Mouse (Mus musculus) left cerebral cortex, adult 18-20 months (tissue): ENCODE measurements around the gene Pls1. TPM values are rescaled to one million over a fixed set of nuclear protein-coding genes. Genes with fewer than 3 reads are reported as not detected.

ENCODE experiments used
- DNase-seq, 2 experiments: peaks; one replicate each; pipeline ENCODE4 v3.0.0; 2021 to 2022; ENCODE audit warnings: low spot score in 2 of 2, mixed read lengths in 1 of 2
- total RNA-seq, 2 experiments: library from RNA; stranded (reverse); gene quantifications; 2 replicates each; pipeline ENCODE4 v1.2.3; 2021

Gene Pls1
- total RNA-seq, 2 experiments from 2014 or later, result 9.0 to 11.0 TPM

DNA sequence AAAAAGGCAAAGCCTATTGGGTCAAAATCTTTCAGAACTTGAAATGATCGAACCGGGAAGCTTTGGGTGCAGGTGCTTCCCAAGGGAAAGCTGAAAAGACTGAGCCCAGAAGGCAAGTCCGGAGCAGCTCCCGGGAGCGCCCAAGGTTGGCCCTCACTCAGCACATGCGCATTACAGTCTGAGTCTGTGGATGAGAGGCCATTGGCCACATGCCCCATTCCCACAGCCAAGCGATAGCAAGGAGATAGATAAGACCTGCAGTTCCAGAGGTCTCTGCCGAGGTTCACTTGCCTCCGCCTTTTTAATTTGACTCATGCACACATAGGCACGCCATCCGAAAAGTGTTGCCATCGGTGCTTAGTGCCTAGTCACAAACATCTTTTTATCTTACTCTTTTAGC is 39.7 kb downstream of the Pls1 start:
- DNase-seq, result no peak

- no peak for DNase-seq
These were observed 41.3 kb downstream of the Pls1 start for GRCm38 (mm10) chr9:95803783-95804182.

GRCm38 (mm10) chr9:95801610-95802451 is 43.3 kb downstream of the Pls1 start:
- DNase-seq, result no peak

GRCm38 (mm10) chr9:95796323-95796722 is 48.8 kb downstream of the Pls1 start:
- DNase-seq, result no peak

DNA sequence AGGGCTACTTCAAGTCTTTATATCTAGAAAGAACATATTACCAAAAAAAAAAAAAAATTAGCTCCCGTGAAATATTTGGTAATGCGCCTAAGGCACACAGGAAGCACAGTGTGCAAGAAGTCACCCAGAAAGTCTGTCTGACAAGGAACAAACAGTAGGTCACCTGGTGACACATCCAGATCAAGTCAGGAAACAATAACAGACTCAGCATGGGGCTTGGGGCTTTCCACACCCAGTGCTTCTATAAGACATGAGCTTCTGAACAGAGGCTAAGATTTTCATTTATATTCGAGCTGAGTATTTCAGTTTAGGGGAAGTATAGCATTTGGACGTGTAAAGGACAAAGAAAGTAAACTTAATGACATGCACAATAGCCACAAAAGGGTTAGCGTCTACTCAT is 49.3 kb downstream of the Pls1 start:
- no peak for DNase-seq

DNA sequence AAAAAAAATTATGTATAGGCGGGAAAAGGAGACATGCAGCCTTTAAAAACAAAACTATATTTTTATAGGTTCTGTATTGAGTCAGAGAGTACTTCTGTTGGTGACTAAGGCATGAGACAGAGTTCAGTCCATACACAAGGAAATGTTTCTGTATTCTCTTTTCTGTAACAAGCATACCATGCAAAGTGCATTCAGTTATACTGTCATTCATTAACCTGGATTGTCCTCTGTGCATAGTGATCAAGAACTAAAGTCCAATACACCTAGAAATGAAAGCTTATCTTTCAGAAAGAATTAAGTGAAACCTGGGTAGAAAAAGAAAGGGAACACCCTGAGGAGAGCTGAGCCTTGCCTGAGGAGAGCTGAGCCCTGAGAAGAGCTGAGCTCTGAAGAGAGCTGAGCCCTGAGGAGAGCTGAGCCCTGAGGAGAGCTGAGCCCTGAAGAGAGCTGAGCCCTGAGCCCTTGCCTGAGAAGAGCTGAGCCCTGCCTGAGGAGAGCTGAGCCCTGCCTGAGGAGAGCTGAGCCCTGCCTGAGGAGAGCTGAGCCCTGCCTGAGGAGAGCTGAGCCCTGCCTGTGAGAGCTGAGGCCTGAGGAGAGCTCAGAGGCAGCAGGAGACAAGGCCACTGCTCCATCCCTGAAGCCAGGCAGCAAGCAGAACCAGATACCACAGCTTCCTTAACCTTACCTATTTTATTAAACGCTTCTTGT is 49.9 kb downstream of the Pls1 start:
- DNase-seq, result no peak

DNA sequence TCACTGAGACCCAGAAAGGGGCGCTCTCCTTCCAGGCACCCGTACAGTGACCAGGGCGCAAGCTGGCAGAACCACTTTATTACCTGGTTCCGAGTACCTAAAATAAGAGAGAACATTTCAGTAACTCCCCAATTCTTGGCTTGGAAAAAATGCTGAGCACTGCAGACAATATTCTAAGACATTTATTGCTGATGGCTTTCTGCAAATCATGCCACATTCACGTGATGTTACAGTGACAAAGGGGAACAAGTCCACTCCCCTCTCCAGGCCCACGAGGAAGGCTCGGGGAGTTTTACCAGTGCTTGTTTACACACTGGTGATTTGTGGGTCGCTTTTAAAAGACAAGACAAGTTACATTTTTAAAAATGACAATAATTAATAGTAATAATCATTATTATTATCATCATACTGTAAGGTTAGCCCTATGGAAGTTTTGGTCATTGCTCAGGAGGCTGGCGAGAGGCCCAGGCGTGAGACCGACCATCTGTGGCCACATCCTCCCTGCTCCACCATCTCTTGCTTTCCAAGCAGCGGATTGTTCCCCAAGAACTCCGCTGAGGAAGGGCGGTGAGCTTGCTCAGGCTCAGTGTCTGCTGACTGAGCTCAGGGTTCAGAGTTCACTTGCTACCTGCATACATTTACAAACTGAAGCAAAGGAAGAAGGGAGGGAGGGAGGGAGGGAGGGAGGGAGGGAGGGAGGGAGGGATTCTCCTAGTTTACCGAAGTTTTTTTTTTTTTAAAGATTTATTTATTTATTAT is 50.9 kb downstream of the Pls1 start:
- DNase-seq, result no peak

GRCm38 (mm10) chr9:95784888-95785511 is 60.1 kb downstream of the Pls1 start:
- DNase-seq, result peak; percentile 17 to 37

- peak; percentile 34 to 45 for DNase-seq
These were observed 61.3 kb downstream of the Pls1 start for GRCm38 (mm10) chr9:95783646-95784293.

GRCm38 (mm10) chr9:95771671-95772070 is 73.4 kb downstream of the Pls1 start:
- DNase-seq, result no peak

GRCm38 (mm10) chr9:95763218-95763617 is 81.9 kb downstream of the Pls1 start:
- no peak for DNase-seq

GRCm38 (mm10) chr9:95762228-95762627 is 82.9 kb downstream of the Pls1 start:
- no peak for DNase-seq

DNA sequence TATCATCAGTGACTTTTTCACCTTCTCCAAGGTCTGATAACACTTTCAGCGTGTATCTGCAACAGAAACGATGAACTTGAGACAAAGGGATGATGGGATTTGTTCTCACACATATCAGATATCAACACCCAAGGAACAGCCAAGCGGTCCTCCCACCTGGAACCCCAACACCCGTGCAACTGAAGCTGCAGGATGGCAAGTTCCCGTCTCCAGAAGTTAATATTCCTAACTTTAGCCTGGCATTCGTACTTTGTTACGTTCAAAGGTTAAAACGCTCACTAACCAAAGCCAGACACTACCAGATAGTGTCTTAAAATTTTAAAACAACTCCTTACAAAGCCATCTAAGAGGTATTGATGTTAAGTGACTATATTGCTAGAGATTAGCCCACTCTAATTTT is 83.7 kb downstream of the Pls1 start:
- no peak for DNase-seq

DNA sequence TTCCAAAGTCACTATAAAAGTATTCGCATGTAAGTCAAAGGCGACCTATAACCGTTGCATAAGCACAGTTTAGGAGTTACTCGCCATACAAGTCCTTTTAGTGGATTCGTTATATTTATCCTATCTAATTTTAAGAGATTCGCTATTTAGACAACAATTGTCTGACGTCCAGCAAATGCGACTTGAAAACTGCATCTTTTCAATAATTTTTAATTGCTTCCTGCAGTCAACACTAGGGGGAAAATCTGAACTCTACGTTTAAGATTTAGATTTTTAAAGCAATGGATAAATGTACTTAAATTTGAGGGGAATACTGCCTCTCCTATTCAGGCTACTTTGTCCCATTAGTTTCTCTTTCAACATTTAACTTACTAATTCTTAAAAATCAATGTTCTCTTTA is 94.4 kb downstream of the Pls1 start:
- DNase-seq, result no peak

- DNase-seq, result peak; percentile 76 to 84
These were observed 95.0 kb downstream of the Pls1 start, which contains the start of gene Trpc1 for GRCm38 (mm10) chr9:95750037-95750511. TSS of gene Trpc1 (minus strand) at chr9:95750375.

GRCm38 (mm10) chr9:95749461-95749928 is 95.6 kb downstream of the Pls1 start:
- peak; percentile 12 to 17 for DNase-seq

DNA sequence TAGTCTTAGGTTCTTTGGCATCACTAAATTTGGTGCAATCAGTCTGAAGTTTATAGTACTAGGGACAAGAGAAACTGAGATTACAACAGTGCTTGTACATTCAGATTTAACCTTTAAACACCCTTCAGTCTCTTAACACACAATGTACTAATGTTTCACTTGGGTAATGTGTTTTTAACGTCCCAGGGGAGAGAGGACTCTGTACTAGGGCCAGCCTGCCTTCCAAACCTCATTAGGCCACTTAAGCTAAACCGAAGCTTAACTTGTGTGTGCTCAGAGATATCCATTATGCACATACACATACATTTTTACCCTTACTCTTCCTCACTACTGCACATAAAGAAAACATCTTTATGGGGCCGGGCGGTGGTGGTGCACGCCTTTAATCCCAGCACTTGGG is 97.8 kb downstream of the Pls1 start:
- no peak for DNase-seq

GRCm38 (mm10) chr9:95744845-95745613 is 100.1 kb downstream of the Pls1 start:
- DNase-seq, result no peak

- DNase-seq, result no peak
These were observed 108.9 kb downstream of the Pls1 start for GRCm38 (mm10) chr9:95736238-95736637.

DNA sequence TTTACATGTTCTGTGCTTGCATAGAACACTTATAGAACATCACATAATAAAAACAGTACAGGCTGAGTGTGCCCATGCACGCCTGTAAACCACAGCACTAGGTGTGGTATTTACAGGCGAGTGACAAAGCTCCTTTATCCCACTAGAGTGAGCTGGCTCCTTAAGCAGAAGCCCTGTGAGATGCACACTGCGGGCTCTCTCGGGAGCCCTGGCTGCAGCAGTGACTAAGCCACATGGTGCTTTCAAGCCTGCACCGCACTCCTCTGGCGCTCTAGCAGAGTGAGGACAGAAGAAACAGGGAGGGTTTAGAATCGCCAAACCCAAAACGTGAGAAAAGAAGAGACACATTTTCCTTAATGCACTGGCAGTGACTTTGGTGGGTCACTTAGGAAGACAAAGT is 132.5 kb downstream of the Pls1 start:
- DNase-seq, result peak in 1 of 2 experiments; percentile 11
